Mouse (Mus musculus) Patski (cell line): Measurements from ENCODE around the gene C130074G19Rik. TPM values are rescaled to one million over a fixed set of nuclear protein-coding genes. Genes with fewer than 3 reads are reported as not detected.

Experiments used
- ATAC-seq: fragments of 100-300 bp; one replicate; pipeline ENCODE4 v1.8.0; 2021
- CTCF ChIA-PET: fragments of 350-600 bp; sonication (Branson Sonifier 250); formaldehyde crosslinking; loops from one replicate; lab custom pipeline; 2022; ENCODE audit warnings: inconsistent platforms; lab: Charles Lee
- POLR2A ChIA-PET: fragments of 350-600 bp; sonication (Branson Sonifier 250); formaldehyde crosslinking; loops from one replicate; lab custom pipeline; 2022; ENCODE audit warnings: antibody characterized with exemption, inconsistent platforms; lab: Charles Lee
- DNase-seq: peaks from one replicate; pipeline ENCODE4 v3.0.0-alpha.2; 2011; ENCODE audit warnings: low read depth, low spot score
- H3K27me3 ChIP-seq: fragments of 371-371 bp; one replicate; pipeline ENCODE4 v1.5.1; 2021
- CTCF ChIP-seq: fragments of 100-300 bp; IDR thresholded peaks from one replicate; pipeline ENCODE4 v1.5.1; 2021
- in situ Hi-C: fragments of 300-500 bp; cut with MboI; formaldehyde crosslinking; loops from 3 replicates; pipeline ENCODE4 v1.11.1; 2018; ENCODE audit warnings: low pct_unique_long_range_greater_than_20kb, mixed read lengths
- polyA plus RNA-seq: library from polyadenylated mRNA; unstranded; gene quantifications from one replicate; pipeline ENCODE4 v1.2.3, GENCODE M21; 2021

The C130074G19Rik gene
- polyA plus RNA-seq = 0.17 TPM

DNA sequence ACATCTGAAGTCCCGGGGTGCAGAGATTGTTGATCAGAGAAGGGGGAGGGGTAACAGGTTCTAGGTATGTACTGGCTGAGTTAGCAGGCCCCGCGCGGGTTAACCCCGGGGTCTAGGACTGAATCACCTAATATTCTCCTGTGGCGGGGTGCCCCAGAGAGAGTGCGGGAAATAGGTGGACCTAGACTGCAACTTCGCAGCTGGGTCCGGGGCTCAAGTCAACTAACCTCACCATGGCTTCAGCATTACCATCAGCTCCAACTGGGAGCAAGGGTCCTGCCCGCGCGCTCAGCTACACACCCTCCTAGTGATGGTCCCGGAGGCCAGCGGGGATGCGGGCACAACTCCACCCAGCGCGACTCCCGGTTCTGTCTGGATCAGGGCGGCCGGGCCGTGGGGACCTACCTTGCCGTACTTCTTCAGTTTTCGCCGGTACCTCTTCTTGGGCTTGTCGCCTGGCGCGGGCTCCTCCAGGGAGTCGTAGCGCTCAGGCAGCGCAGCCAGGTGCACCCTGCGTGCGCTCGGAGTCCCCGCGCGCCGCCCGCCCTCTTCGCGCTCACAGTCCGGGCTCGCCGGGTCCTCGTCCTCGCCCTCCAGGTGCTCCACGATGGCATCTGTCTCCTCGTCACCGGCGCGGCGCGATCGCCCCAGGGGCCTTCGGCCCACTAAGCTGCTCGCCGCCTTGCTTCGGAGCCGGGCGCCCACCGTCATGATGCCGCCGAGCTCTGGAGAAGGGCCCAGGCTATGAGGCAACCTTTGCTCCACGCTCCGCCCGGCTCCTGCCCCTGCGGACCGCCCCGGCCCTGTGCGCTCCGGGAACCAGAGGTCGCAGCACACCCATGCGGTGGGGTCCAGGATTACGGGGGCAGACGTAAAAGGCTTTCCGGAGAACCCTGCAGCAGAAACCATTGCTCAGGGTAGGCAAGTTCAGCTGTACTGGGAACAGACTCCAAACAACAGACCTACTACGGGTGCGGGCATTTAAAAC lies at the start of gene C130074G19Rik:
TSS of gene C130074G19Rik (minus strand) at position 938 of the 988 bp plus-strand sequence.
- in situ Hi-C loops = no loop called here
- ATAC-seq = no peak

GRCm38 (mm10) chr1:184931097-184931496 lies 48.1 kb upstream of the C130074G19Rik start:
- DNase-seq (no peak), ATAC-seq (no peak)
- in situ Hi-C loops = no loop called here
- no peaks in the 10 kb centered on the region for H3K27me3 ChIP-seq
- POLR2A ChIA-PET = no interaction called here
- CTCF ChIA-PET = interaction anchor here (1.8 kb wide), 1 partner anchor 19 kb away, joined by 3 read pairs; no protein-coding TSS in a partner anchor
- no peak for TF ChIP-seq CTCF

More for the DNA sequence above, at the start of gene C130074G19Rik:
- no peak for TF ChIP-seq CTCF
- DNase-seq = no peak
- CTCF ChIA-PET = no interaction called here
- H3K27me3 ChIP-seq = no peaks in the 10 kb centered on the region
- POLR2A ChIA-PET = no interaction called here

- in situ Hi-C loops = no loop called here
- ATAC-seq (no peak), DNase-seq (no peak)
- no peaks in the 10 kb centered on the region for H3K27me3 ChIP-seq
- TF ChIP-seq CTCF = no peak
- ChIA-PET POLR2A (no interaction called here), CTCF (no interaction called here)
These were observed 45.4 kb upstream of the C130074G19Rik start for GRCm38 (mm10) chr1:184928382-184928781.

- POLR2A ChIA-PET = no interaction called here
- H3K27me3 ChIP-seq = no peaks in the 10 kb centered on the region
- ATAC-seq (no peak), DNase-seq (no peak)
- CTCF ChIA-PET = no interaction called here
- in situ Hi-C loops = no loop called here
- TF ChIP-seq CTCF = no peak
These were observed 44.9 kb upstream of the C130074G19Rik start for GRCm38 (mm10) chr1:184927911-184928310.

DNA sequence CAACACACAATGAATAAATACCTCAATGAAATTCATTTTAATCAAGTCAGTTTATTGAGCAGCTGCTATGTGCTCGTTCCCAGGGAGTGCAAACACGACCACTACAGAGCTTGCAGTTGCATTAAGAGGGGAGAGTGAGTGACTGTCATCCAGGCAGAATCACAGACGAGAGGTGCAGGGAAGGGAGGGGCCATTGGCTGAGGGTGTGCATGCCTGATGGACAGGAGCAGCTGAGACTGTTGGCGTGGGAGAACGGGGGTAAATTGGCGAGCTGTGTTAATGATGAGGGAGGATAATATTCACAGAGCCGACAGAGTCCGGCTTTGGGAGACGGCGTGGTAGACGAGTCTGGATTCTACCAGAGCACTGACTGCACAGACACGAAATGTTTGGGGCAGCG lies 39.8 kb upstream of the C130074G19Rik start:
- no peak for ATAC-seq
- CTCF ChIA-PET = interaction anchor here (1.3 kb wide), 1 partner anchor 14 kb away, joined by 3 read pairs; no protein-coding TSS in a partner anchor
- DNase-seq = no peak
- in situ Hi-C loops = no loop called here
- POLR2A ChIA-PET = interaction anchor here (0.5 kb wide), 1 partner anchor 11 kb away, joined by 5 read pairs; no protein-coding TSS in a partner anchor
- H3K27me3 ChIP-seq = no peaks in the 10 kb centered on the region
- TF ChIP-seq CTCF = no peak

DNA sequence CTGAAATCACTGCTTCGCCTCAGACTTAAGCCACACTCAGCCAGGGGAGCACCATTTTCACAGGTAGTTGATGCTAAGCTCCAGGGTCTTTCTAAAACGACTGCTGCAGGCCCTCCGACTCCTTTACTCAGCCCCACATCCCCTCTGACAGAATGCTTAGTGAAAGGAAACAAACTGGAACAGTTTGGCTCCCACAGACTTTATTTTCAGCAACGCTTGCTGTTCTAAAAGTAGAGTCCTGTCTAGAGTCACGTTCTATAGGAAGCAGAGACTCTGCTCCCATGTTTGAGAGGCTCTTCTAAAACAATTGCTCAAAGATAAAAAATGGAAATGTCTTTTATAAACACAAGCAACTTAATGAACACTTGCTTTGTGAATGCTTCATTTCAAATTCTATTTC lies 37.0 kb upstream of the C130074G19Rik start:
- no peak for ATAC-seq
- in situ Hi-C loops = no loop called here
- no peak for DNase-seq
- no peaks in the 10 kb centered on the region for H3K27me3 ChIP-seq
- TF ChIP-seq CTCF = no peak
- ChIA-PET POLR2A (interaction anchor here (0.7 kb wide), 1 partner anchor 12 kb away, joined by 3 read pairs; no protein-coding TSS in a partner anchor), CTCF (interaction anchor here (1.7 kb wide), 1 partner anchor 18 kb away, joined by 5 read pairs; no protein-coding TSS in a partner anchor)

GRCm38 (mm10) chr1:184918227-184918888 lies 35.3 kb upstream of the C130074G19Rik start:
- no peaks in the 10 kb centered on the region for H3K27me3 ChIP-seq
- ATAC-seq = no peak
- ChIA-PET POLR2A (no interaction called here), CTCF (interaction anchor here (0.6 to 1.5 kb wide), 3 partner anchors 20 to 66 kb away, joined by 3 to 7 read pairs (median 3); no protein-coding TSS in a partner anchor)
- in situ Hi-C loops = no loop called here
- no peak for DNase-seq
- no peak for TF ChIP-seq CTCF

DNA sequence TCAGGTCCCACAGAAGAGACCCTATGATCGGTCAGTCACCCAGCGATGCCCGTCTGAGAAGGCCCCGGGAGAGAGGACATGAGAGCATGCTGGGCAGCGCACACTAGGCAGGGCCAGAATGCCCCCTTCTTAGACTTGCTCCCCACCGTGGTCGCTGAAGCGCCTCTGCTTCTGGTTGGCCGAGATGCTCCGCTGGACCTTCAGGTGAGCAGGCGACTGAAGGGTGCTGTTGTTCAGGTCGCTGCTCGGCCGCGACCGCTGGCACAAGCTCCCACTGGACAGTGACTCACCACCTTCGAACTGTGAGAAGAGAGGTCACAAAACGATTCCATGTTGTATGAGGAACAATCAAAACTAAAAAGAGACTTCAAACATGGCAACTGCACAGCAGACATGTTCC lies 29.3 kb upstream of the C130074G19Rik start:
- TF ChIP-seq CTCF = no peak
- H3K27me3 ChIP-seq = no peaks in the 10 kb centered on the region
- in situ Hi-C loops = no loop called here
- ATAC-seq (no peak), DNase-seq (no peak)
- ChIA-PET POLR2A (interaction anchor here (0.8 kb wide), 1 partner anchor 11 kb away, joined by 5 read pairs; no protein-coding TSS in a partner anchor), CTCF (interaction anchor here (1.6 kb wide), 1 partner anchor 19 kb away, joined by 3 read pairs; no protein-coding TSS in a partner anchor)

DNA sequence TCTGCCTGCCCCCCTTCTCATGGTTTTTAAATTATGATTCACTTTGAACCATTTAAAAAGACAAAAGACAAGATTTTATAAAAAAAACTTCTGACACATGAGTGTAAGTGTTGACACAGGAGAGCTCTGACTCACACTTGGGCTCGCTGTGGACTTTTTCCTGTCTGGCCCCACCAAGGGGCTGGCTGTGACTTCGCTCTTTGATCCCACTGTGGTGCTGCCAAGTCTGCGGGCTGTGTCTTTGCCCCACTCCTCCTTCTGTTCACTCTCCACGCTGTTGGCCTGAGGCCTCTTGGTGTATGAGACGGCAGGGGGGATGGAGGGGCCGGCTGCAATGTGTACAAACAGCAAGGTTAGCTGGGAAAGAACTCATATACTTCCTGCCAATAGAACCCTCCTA lies 28.8 kb upstream of the C130074G19Rik start:
- no peaks in the 10 kb centered on the region for H3K27me3 ChIP-seq
- no peak for DNase-seq
- ChIA-PET CTCF (interaction anchor here (1.6 kb wide), 1 partner anchor 20 kb away, joined by 3 read pairs; no protein-coding TSS in a partner anchor), POLR2A (interaction anchor here (0.8 kb wide), 1 partner anchor 11 kb away, joined by 5 read pairs; no protein-coding TSS in a partner anchor)
- TF ChIP-seq CTCF = no peak
- no peak for ATAC-seq
- in situ Hi-C loops = no loop called here

DNA sequence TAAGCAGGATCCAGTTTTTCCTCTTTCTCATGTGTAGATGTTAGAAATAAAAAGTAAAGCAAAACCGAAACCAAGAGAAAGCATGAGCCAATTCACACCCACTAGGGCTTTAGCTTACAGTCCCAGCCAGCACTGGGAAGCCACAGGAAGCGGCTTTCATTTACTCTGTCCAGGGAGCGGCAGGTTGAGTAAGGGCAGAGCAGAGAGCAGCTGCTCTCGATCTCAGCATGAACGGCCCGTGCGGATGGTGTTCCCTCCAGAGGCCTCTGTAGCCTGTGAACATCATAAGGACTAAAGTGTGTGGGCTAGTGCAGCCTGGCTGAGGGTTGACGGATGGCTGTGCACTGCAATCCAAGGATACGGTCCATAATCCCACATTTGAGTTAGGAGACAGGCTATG lies 25.5 kb upstream of the C130074G19Rik start:
- no peak for TF ChIP-seq CTCF
- in situ Hi-C loops = no loop called here
- CTCF ChIA-PET = interaction anchor here (1.6 kb wide), 1 partner anchor 56 kb away, joined by 5 read pairs; no protein-coding TSS in a partner anchor
- DNase-seq (no peak), ATAC-seq (no peak)
- POLR2A ChIA-PET = interaction anchor here (0.5 kb wide), 1 partner anchor 12 kb away, joined by 3 read pairs; no protein-coding TSS in a partner anchor
- H3K27me3 ChIP-seq = no peaks in the 10 kb centered on the region
